Mouse (Mus musculus): Measurements from ENCODE around the gene Crlf1. TPM values are rescaled to one million over a fixed set of nuclear protein-coding genes. Genes with fewer than 3 reads are reported as not detected.

The Crlf1 gene
- polyA plus RNA-seq, 1 experiment from 2014 or later = 63.8 TPM

GRCm38 (mm10) chr8:70504291-70504716, 11.3 kb downstream of the Crlf1 start:
- ATAC-seq (replicated peaks; ENCODE audit: insufficient number of reproducible peaks, low FRiP score, low TSS enrichment, low read depth) = peak; percentile 19; the same call in 1 of the 2 replicates
- WGBS = 27% methylated on average over 16 of the region's 16 CpGs
- peaks cover 27% of the 10 kb centered on the region for H3K4me1 ChIP-seq (ENCODE audit: control insufficient read depth, insufficient read depth, low read length)
- peaks cover 6% of the 10 kb centered on the region for H3K36me3 ChIP-seq (replicated peaks; ENCODE audit: control insufficient read depth, insufficient read depth, low read depth, low read length)
- DNase-seq (ENCODE audit: low spot score) = peak; percentile 93
- no peak overlapping the region for H3K9ac ChIP-seq (replicated peaks; ENCODE audit: low read length)
- H3K4me2 ChIP-seq (ENCODE audit: low read depth, low read length) = no peak overlapping the region
- no peaks in the 10 kb centered on the region for H3K9me3 ChIP-seq (replicated peaks; ENCODE audit: control insufficient read depth, low read length)
- H3K4me3 ChIP-seq (ENCODE audit: low read depth, low read length) = no peak overlapping the region; the same call in 1 of the 2 replicates
- H3K27ac ChIP-seq (replicated peaks; ENCODE audit: low read depth, low read length) = peak overlapping the region; percentile 49; the same call in 1 of the 2 replicates
- H3K27me3 ChIP-seq (ENCODE audit: control insufficient read depth, insufficient read depth, low read length) = peaks cover 26% of the 10 kb centered on the region

- peaks cover 26% of the 10 kb centered on the region for H3K27me3 ChIP-seq (ENCODE audit: control insufficient read depth, insufficient read depth, low read length)
- H3K9me3 ChIP-seq (replicated peaks; ENCODE audit: control insufficient read depth, low read length) = no peaks in the 10 kb centered on the region
- H3K27ac ChIP-seq (replicated peaks; ENCODE audit: low read depth, low read length) = peak overlapping the region; percentile 49; the same call in 1 of the 2 replicates
- DNase-seq (ENCODE audit: low spot score) (peak; percentile 88), ATAC-seq (replicated peaks; ENCODE audit: insufficient number of reproducible peaks, low FRiP score, low TSS enrichment, low read depth) (no peak)
- 54% methylated on average over 3 of the region's 3 CpGs for WGBS
- H3K4me1 ChIP-seq (ENCODE audit: control insufficient read depth, insufficient read depth, low read length) = peaks cover 28% of the 10 kb centered on the region
- H3K36me3 ChIP-seq (replicated peaks; ENCODE audit: control insufficient read depth, insufficient read depth, low read depth, low read length) = peaks cover 6% of the 10 kb centered on the region
- H3K9ac ChIP-seq (replicated peaks; ENCODE audit: low read length) = no peak overlapping the region
- H3K4me3 ChIP-seq (ENCODE audit: low read depth, low read length) = no peak overlapping the region; the same call in 1 of the 2 replicates
- peak overlapping the region; percentile 6; the same call in 1 of the 2 replicates for H3K4me2 ChIP-seq (ENCODE audit: low read depth, low read length)
Measured at GRCm38 (mm10) chr8:70504851-70505250, 11.9 kb downstream of the Crlf1 start.

GRCm38 (mm10) chr8:70505698-70506327, 12.9 kb downstream of the Crlf1 start:
- peaks cover 6% of the 10 kb centered on the region for H3K36me3 ChIP-seq (replicated peaks; ENCODE audit: control insufficient read depth, insufficient read depth, low read depth, low read length)
- WGBS = 40% methylated on average over 32 of the region's 32 CpGs
- peak overlapping the region; percentile 70 for H3K4me3 ChIP-seq (ENCODE audit: low read depth, low read length)
- ATAC-seq (replicated peaks; ENCODE audit: insufficient number of reproducible peaks, low FRiP score, low TSS enrichment, low read depth) = peak; percentile 14
- no peak for DNase-seq (ENCODE audit: low spot score)
- H3K9ac ChIP-seq (replicated peaks; ENCODE audit: low read length) = peak overlapping the region; percentile 92
- H3K9me3 ChIP-seq (replicated peaks; ENCODE audit: control insufficient read depth, low read length) = no peaks in the 10 kb centered on the region
- peaks cover 27% of the 10 kb centered on the region for H3K4me1 ChIP-seq (ENCODE audit: control insufficient read depth, insufficient read depth, low read length)
- peak overlapping the region; percentile 82 for H3K4me2 ChIP-seq (ENCODE audit: low read depth, low read length)
- peak overlapping the region; percentile 62 for H3K27ac ChIP-seq (replicated peaks; ENCODE audit: low read depth, low read length)
- H3K27me3 ChIP-seq (ENCODE audit: control insufficient read depth, insufficient read depth, low read length) = peaks cover 22% of the 10 kb centered on the region

- peaks cover 6% of the 10 kb centered on the region for H3K36me3 ChIP-seq (replicated peaks; ENCODE audit: control insufficient read depth, insufficient read depth, low read depth, low read length)
- peak within 1 kb of the TSS; percentile 92 for H3K9ac ChIP-seq (replicated peaks; ENCODE audit: low read length)
- H3K4me3 ChIP-seq (ENCODE audit: low read depth, low read length) = peak within 1 kb of the TSS; percentile 70
- peaks cover 16% of the 10 kb centered on the region for H3K27me3 ChIP-seq (ENCODE audit: control insufficient read depth, insufficient read depth, low read length)
- peaks cover 23% of the 10 kb centered on the region for H3K4me1 ChIP-seq (ENCODE audit: control insufficient read depth, insufficient read depth, low read length)
- peak within 1 kb of the TSS; percentile 62 for H3K27ac ChIP-seq (replicated peaks; ENCODE audit: low read depth, low read length)
- peak within 1 kb of the TSS; percentile 82 for H3K4me2 ChIP-seq (ENCODE audit: low read depth, low read length)
- no peaks in the 10 kb centered on the region for H3K9me3 ChIP-seq (replicated peaks; ENCODE audit: control insufficient read depth, low read length)
- ATAC-seq (replicated peaks; ENCODE audit: insufficient number of reproducible peaks, low FRiP score, low TSS enrichment, low read depth) (peak; percentile 78), DNase-seq (ENCODE audit: low spot score) (peak; percentile 95)
- 3% methylated on average over 35 of the region's 40 CpGs for WGBS
Measured at GRCm38 (mm10) chr8:70506328-70507026, 13.5 kb downstream of the Crlf1 start, which contains the start of gene Rex1bd. Gene Rex1bd (minus strand): TSS chr8:70506752.

GRCm38 (mm10) chr8:70507027-70507393, 14.1 kb downstream of the Crlf1 start:
- peaks cover 6% of the 10 kb centered on the region for H3K36me3 ChIP-seq (replicated peaks; ENCODE audit: control insufficient read depth, insufficient read depth, low read depth, low read length)
- H3K27ac ChIP-seq (replicated peaks; ENCODE audit: low read depth, low read length) = peak overlapping the region; percentile 28; the same call in 1 of the 2 replicates
- peaks cover 10% of the 10 kb centered on the region for H3K27me3 ChIP-seq (ENCODE audit: control insufficient read depth, insufficient read depth, low read length)
- DNase-seq (ENCODE audit: low spot score) (no peak), ATAC-seq (replicated peaks; ENCODE audit: insufficient number of reproducible peaks, low FRiP score, low TSS enrichment, low read depth) (no peak)
- no peak overlapping the region for H3K4me3 ChIP-seq (ENCODE audit: low read depth, low read length)
- 49% methylated on average over 5 of the region's 5 CpGs for WGBS
- no peaks in the 10 kb centered on the region for H3K9me3 ChIP-seq (replicated peaks; ENCODE audit: control insufficient read depth, low read length)
- H3K4me2 ChIP-seq (ENCODE audit: low read depth, low read length) = peak overlapping the region; percentile 19
- no peak overlapping the region; the same call in 1 of the 2 replicates for H3K9ac ChIP-seq (replicated peaks; ENCODE audit: low read length)
- peaks cover 21% of the 10 kb centered on the region for H3K4me1 ChIP-seq (ENCODE audit: control insufficient read depth, insufficient read depth, low read length)

- H3K4me2 ChIP-seq (ENCODE audit: low read depth, low read length) = peak overlapping the region; percentile 97
- no peak for DNase-seq (ENCODE audit: low spot score)
- H3K27me3 ChIP-seq (ENCODE audit: control insufficient read depth, insufficient read depth, low read length) = no peaks in the 10 kb centered on the region
- H3K36me3 ChIP-seq (replicated peaks; ENCODE audit: control insufficient read depth, insufficient read depth, low read depth, low read length) = peaks cover 8% of the 10 kb centered on the region
- WGBS = 11% methylated on average over 25 of the region's 25 CpGs
- peak overlapping the region; percentile 99 for H3K4me3 ChIP-seq (ENCODE audit: low read depth, low read length)
- no peaks in the 10 kb centered on the region for H3K9me3 ChIP-seq (replicated peaks; ENCODE audit: control insufficient read depth, low read length)
- H3K4me1 ChIP-seq (ENCODE audit: control insufficient read depth, insufficient read depth, low read length) = peaks cover 11% of the 10 kb centered on the region
- no peak for ATAC-seq (replicated peaks; ENCODE audit: insufficient number of reproducible peaks, low FRiP score, low TSS enrichment, low read depth)
- H3K9ac ChIP-seq (replicated peaks; ENCODE audit: low read length) = peak overlapping the region; percentile 99
- H3K27ac ChIP-seq (replicated peaks; ENCODE audit: low read depth, low read length) = peak overlapping the region; percentile 90; the same call in 1 of the 2 replicates
Measured at GRCm38 (mm10) chr8:70509281-70509952, 16.5 kb downstream of the Crlf1 start.

GRCm38 (mm10) chr8:70510228-70510915, 17.4 kb downstream of the Crlf1 start, which contains the start of gene Uba52:
Gene Uba52 (minus strand): TSS chr8:70510801.
- Histone ChIP-seq H3K9me3 (replicated peaks; ENCODE audit: control insufficient read depth, low read length) (no peaks in the 10 kb centered on the region), H3K4me2 (ENCODE audit: low read depth, low read length) (peak within 1 kb of the TSS; percentile 97), H3K4me1 (ENCODE audit: control insufficient read depth, insufficient read depth, low read length) (peaks cover 11% of the 10 kb centered on the region), H3K9ac (replicated peaks; ENCODE audit: low read length) (peak within 1 kb of the TSS; percentile 99), H3K4me3 (ENCODE audit: low read depth, low read length) (peak within 1 kb of the TSS; percentile 99), H3K27me3 (ENCODE audit: control insufficient read depth, insufficient read depth, low read length) (no peaks in the 10 kb centered on the region), H3K27ac (replicated peaks; ENCODE audit: low read depth, low read length) (peak within 1 kb of the TSS; percentile 90), H3K36me3 (replicated peaks; ENCODE audit: control insufficient read depth, insufficient read depth, low read depth, low read length) (peaks cover 8% of the 10 kb centered on the region)
- DNase-seq (ENCODE audit: low spot score) (peak; percentile 100), ATAC-seq (replicated peaks; ENCODE audit: insufficient number of reproducible peaks, low FRiP score, low TSS enrichment, low read depth) (peak; percentile 67)
- under 1% methylated on average over 72 of the region's 74 CpGs for WGBS
